Mouse (Mus musculus) cerebellum, adult 9-11 months (tissue): ENCODE measurements around the gene Crocc2.

Experiments
- DNase-seq: peaks from one replicate; pipeline ENCODE4 v3.0.0; 2022

Crocc2 gene

DNA sequence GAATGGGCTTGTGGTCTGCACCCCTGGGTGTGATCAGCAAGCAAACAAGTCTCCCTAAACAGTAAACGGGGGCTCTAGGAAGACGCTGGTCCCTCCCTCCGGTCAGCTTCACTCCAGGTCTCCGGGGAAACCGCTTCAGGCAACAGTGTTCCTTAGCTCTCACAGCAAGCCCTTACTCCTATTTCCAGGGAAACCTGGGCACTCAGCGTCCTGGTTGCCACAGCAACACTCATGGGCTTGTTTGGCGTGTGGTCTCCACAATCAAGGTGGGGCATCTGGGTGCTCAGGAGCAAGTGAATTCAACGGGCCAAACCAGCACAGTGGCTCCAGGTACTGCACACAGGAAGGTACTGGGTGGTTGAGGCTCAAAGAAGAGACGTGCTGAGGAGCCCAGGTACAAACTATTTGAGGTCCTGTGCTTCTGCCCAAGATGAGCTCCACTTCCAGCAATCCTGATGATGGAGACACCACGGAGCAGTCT is at the start of gene Crocc2:
Gene Crocc2 (plus strand): TSS at position 431 of the 481 bp plus-strand sequence.
- DNase-seq, result no peak

DNA sequence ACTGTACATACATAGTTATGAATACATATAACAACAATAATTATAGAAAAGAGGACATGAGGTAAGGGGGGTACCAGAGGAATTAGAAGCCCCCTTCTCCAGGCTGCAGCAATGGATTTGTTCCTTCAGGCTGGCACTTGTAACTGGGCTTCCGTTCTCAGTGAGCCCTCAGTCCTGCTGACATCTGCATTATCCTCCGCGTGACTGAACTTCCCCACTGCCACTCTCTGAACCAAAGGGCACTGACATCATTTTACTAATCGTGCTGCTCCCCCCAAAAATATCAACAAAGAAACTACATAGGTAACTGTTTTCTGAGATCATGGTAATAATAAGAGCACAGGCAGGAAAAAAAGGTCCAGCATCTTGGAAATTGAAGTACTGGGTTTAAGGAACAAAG is 49.7 kb upstream of the Crocc2 start:
- no peak for DNase-seq

- DNase-seq, result no peak
These were observed 45.2 kb upstream of the Crocc2 start for GRCm38 (mm10) chr1:93123179-93123854.

DNA sequence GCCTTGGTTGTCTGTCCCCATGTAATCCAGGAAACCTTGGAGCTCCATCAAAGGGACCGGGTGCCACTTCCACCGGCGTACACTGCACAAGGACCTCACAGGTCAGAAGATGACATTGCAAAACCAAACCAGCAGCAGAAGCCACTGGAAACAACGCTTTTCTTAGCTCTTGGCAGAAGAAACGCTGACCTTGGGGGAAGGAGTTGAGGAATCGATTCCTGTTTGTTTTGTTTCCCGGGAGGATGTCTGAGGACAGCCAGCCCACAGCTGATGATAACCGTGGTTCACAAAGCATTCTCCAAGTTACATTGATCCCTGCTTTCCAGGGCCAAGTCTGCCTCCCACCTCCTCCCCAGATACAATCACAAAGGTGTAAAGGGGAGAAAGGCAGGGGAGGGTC is 44.5 kb upstream of the Crocc2 start:
- no peak for DNase-seq

GRCm38 (mm10) chr1:93125256-93125655 is 43.3 kb upstream of the Crocc2 start:
- DNase-seq, result no peak

GRCm38 (mm10) chr1:93128209-93128608 is 40.3 kb upstream of the Crocc2 start:
- DNase-seq, result no peak

GRCm38 (mm10) chr1:93128710-93129349 is 39.7 kb upstream of the Crocc2 start:
- peak; percentile 50 for DNase-seq

DNA sequence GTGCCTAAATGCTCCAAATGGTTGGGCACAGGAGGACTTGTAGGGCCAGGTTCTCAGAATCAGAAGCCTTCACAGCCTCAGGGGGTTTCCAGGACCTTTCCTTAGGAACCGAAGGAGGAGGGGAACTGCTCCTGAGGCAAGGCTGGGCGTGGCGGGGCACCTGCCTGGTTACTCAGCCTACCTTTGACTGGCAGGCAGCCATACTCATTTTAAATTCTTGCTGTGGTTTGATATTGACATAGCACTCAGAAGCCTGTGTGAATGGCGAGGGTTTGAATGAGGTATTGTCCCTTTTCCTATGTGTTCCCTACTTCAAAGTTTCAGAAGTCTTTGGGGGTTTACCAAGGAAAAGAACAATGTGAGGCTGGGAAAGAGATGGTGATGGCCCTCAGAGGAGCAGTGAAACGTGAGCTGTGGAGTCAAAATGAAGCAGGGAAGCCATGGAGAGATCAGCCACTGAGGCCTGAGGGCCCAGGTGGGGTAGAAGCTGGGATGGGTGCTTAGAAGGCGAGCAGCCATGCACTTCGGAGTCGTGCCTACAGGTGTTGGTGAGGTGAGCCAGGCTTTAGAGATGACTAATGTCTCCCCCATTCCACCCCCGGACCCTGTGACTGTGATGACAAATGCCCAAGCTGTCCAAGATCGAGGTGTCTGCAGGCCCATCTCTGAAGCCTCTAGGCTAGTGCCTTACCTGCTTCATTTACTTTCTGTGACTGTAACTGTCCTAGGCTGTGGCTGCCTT is 38.1 kb upstream of the Crocc2 start:
- no peak for DNase-seq

DNA sequence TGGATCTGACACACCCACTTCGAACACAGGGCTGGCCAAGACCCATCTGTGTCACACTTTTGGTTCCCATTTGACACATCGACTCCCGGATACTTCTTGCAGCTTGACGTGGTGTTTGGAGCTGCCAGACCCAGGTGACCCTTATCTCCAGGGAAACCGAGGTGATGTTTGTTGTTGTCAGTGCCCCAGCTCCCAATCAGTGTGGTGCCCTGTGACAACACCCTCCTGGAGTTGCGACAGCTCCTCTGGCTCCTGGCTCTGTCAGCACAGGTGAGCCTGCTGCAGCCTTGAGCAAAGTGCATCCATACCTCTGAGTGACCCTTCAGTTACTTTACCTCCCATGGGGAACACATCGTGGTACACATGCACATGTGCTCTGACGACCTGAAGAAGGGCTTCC is 35.8 kb upstream of the Crocc2 start:
- no peak for DNase-seq

DNA sequence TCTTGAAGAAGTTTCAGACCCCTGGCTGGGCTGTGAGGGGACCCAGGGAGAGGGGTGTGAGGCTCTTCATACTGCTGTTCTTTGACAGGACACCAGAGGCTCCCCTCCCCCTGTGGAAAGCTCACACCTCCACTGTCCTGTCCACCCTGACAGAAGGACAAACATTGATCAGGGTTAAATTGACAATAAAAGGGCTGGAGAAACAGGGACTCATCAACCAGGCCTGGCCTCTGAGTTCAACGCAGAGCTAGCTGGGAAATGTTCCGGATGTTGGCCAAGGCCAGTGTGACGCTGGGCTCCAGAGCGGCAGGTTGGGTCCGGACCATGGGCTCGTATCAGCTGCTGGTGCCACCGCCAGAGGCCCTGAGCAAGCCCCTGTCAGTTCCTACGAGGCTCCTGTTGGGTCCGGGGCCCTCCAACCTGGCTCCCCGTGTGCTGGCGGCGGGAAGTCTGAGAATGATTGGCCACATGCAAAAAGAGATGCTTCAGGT is 33.4 kb upstream of the Crocc2 start, which contains the start of gene Agxt:
Gene Agxt (plus strand): TSS at position 205 of the 491 bp plus-strand sequence.
- DNase-seq, result no peak

GRCm38 (mm10) chr1:93138534-93138933 is 30.0 kb upstream of the Crocc2 start:
- no peak for DNase-seq

- DNase-seq, result no peak
These were observed 28.8 kb upstream of the Crocc2 start for GRCm38 (mm10) chr1:93139713-93140112.

- DNase-seq, result no peak
These were observed 25.7 kb upstream of the Crocc2 start for GRCm38 (mm10) chr1:93142871-93143270.

- no peak for DNase-seq
These were observed 24.3 kb upstream of the Crocc2 start for GRCm38 (mm10) chr1:93144176-93144575.

GRCm38 (mm10) chr1:93150907-93151661 is 17.4 kb upstream of the Crocc2 start:
- no peak for DNase-seq

GRCm38 (mm10) chr1:93157566-93157965 is 11.0 kb upstream of the Crocc2 start:
- no peak for DNase-seq

GRCm38 (mm10) chr1:93158916-93159315 is 9.6 kb upstream of the Crocc2 start:
- no peak for DNase-seq

GRCm38 (mm10) chr1:93159566-93160500 is 8.7 kb upstream of the Crocc2 start:
- DNase-seq, result peak; percentile 30

- no peak for DNase-seq
These were observed 7.9 kb upstream of the Crocc2 start, which contains the start of gene 2310007B03Rik for GRCm38 (mm10) chr1:93160501-93161133. TSS of gene 2310007B03Rik (minus strand) at chr1:93160948.

- DNase-seq, result no peak
These were observed 7.2 kb upstream of the Crocc2 start for GRCm38 (mm10) chr1:93161350-93161749.

GRCm38 (mm10) chr1:93161921-93162320 is 6.6 kb upstream of the Crocc2 start:
- DNase-seq, result no peak
